Mouse (Mus musculus): ENCODE measurements at regions not wholly inside any gene's neighbourhood (a gene's known extent, or its start where the extent isn't known, plus 50 kb on each side); places are given as distances from the start of the nearest gene placed in this dataset.

- WGBS, result 51% methylated on average over 4 of the region's 4 CpGs
- DNase-seq (ENCODE audit: low spot score), result no peak
- Histone ChIP-seq H3K27me3 (ENCODE audit: insufficient read depth, poor library complexity, severe bottlenecking) (no peaks in the 10 kb centered on the region), H3K4me1 (no peaks in the 10 kb centered on the region), H3K9me3 (no peaks in the 10 kb centered on the region), H3K36me3 (no peaks in the 10 kb centered on the region), H3K4me3 (no peak overlapping the region), H3K27ac (no peak overlapping the region)
These were observed 147.8 kb upstream of the Prok2 start for GRCm38 (mm10) chr6:99874029-99874428.

GRCm38 (mm10) chr6:99866061-99866460 is 139.9 kb upstream of the Prok2 start:
- H3K27ac ChIP-seq, result no peak overlapping the region

GRCm38 (mm10) chr6:99864949-99865348 is 138.8 kb upstream of the Prok2 start:
- Histone ChIP-seq H3K9me3 (no peaks in the 10 kb centered on the region), H3K4me3 (no peak overlapping the region), H3K36me3 (no peaks in the 10 kb centered on the region), H3K27me3 (ENCODE audit: insufficient read depth, poor library complexity, severe bottlenecking) (peaks cover 36% of the 10 kb centered on the region), H3K4me1 (0 out of 2 replicates have a peak, but pooled peaks cover 4% of the 10 kb centered on the region), H3K27ac (no peak overlapping the region)
- DNase-seq (ENCODE audit: low spot score), result no peak
- WGBS, result 63% methylated on average over 3 of the region's 3 CpGs

More at GRCm38 (mm10) chr6:99866061-99866460, 139.9 kb upstream of the Prok2 start:
- H3K27me3 ChIP-seq (ENCODE audit: insufficient read depth, poor library complexity, severe bottlenecking), result peaks cover 26% of the 10 kb centered on the region
- H3K4me3 ChIP-seq, result no peak overlapping the region
- H3K4me1 ChIP-seq, result 0 out of 2 replicates have a peak, but pooled peaks cover 4% of the 10 kb centered on the region
- WGBS, result 64% methylated on average over 9 of the region's 9 CpGs
- DNase-seq (ENCODE audit: low spot score), result no peak
- H3K9me3 ChIP-seq, result no peaks in the 10 kb centered on the region
- no peaks in the 10 kb centered on the region for H3K36me3 ChIP-seq

GRCm38 (mm10) chr6:99863418-99863817 is 137.2 kb upstream of the Prok2 start:
- H3K27ac ChIP-seq, result no peak overlapping the region
- no peak for DNase-seq (ENCODE audit: low spot score)
- no peak overlapping the region for H3K4me3 ChIP-seq

GRCm38 (mm10) chr6:99857411-99857810 is 131.2 kb upstream of the Prok2 start:
- H3K36me3 ChIP-seq, result no peaks in the 10 kb centered on the region
- no peaks in the 10 kb centered on the region for H3K4me1 ChIP-seq
- H3K4me3 ChIP-seq, result no peak overlapping the region
- H3K9me3 ChIP-seq, result no peaks in the 10 kb centered on the region
- no peak for DNase-seq (ENCODE audit: low spot score)
- H3K27me3 ChIP-seq (ENCODE audit: insufficient read depth, poor library complexity, severe bottlenecking), result peaks cover 18% of the 10 kb centered on the region
- 77% methylated on average over 6 of the region's 6 CpGs for WGBS
- no peak overlapping the region for H3K27ac ChIP-seq

More at GRCm38 (mm10) chr6:99863418-99863817, 137.2 kb upstream of the Prok2 start:
- Histone ChIP-seq H3K27me3 (ENCODE audit: insufficient read depth, poor library complexity, severe bottlenecking) (peaks cover 36% of the 10 kb centered on the region), H3K9me3 (no peaks in the 10 kb centered on the region), H3K36me3 (no peaks in the 10 kb centered on the region), H3K4me1 (0 out of 2 replicates have a peak, but pooled peaks cover 4% of the 10 kb centered on the region)
- WGBS, result 72% methylated on average over 9 of the region's 9 CpGs

GRCm38 (mm10) chr6:99853716-99854115 is 127.5 kb upstream of the Prok2 start:
- Histone ChIP-seq H3K9me3 (no peaks in the 10 kb centered on the region), H3K4me3 (no peak overlapping the region), H3K27me3 (ENCODE audit: insufficient read depth, poor library complexity, severe bottlenecking) (0 out of 2 replicates have a peak, but pooled peaks cover 6% of the 10 kb centered on the region), H3K4me1 (no peaks in the 10 kb centered on the region), H3K36me3 (no peaks in the 10 kb centered on the region), H3K27ac (no peak overlapping the region)
- WGBS, result 53% methylated on average over 3 of the region's 3 CpGs
- DNase-seq (ENCODE audit: low spot score), result no peak

GRCm38 (mm10) chr6:99850706-99851105 is 124.5 kb upstream of the Prok2 start:
- no peak overlapping the region for H3K4me3 ChIP-seq
- H3K27ac ChIP-seq, result no peak overlapping the region
- no peaks in the 10 kb centered on the region for H3K9me3 ChIP-seq
- H3K4me1 ChIP-seq, result no peaks in the 10 kb centered on the region
- 72% methylated on average over 1 of the region's 1 CpGs for WGBS
- H3K36me3 ChIP-seq, result no peaks in the 10 kb centered on the region
- DNase-seq (ENCODE audit: low spot score), result no peak
- peaks cover 6% of the 10 kb centered on the region; the same call in 1 of the 2 replicates for H3K27me3 ChIP-seq (ENCODE audit: insufficient read depth, poor library complexity, severe bottlenecking)

- H3K27ac ChIP-seq, result no peak overlapping the region
- H3K4me1 ChIP-seq, result no peaks in the 10 kb centered on the region
- peaks cover 45% of the 10 kb centered on the region for H3K27me3 ChIP-seq (ENCODE audit: insufficient read depth, poor library complexity, severe bottlenecking)
- no peak overlapping the region for H3K4me3 ChIP-seq
- 70% methylated on average over 4 of the region's 4 CpGs for WGBS
- no peaks in the 10 kb centered on the region for H3K36me3 ChIP-seq
- H3K9me3 ChIP-seq, result no peaks in the 10 kb centered on the region
- no peak for DNase-seq (ENCODE audit: low spot score)
These were observed 119.3 kb upstream of the Prok2 start for GRCm38 (mm10) chr6:99845508-99845846.

- 40% methylated on average over 4 of the region's 4 CpGs for WGBS
- Histone ChIP-seq H3K27me3 (ENCODE audit: insufficient read depth, poor library complexity, severe bottlenecking) (peaks cover 46% of the 10 kb centered on the region), H3K4me3 (no peak overlapping the region), H3K36me3 (no peaks in the 10 kb centered on the region), H3K27ac (no peak overlapping the region), H3K4me1 (no peaks in the 10 kb centered on the region), H3K9me3 (no peaks in the 10 kb centered on the region)
- DNase-seq (ENCODE audit: low spot score), result no peak
These were observed 118.7 kb upstream of the Prok2 start for GRCm38 (mm10) chr6:99844775-99845507.

GRCm38 (mm10) chr6:99843507-99843906 is 117.3 kb upstream of the Prok2 start:
- Histone ChIP-seq H3K4me1 (no peaks in the 10 kb centered on the region), H3K36me3 (no peaks in the 10 kb centered on the region), H3K27me3 (ENCODE audit: insufficient read depth, poor library complexity, severe bottlenecking) (peaks cover 43% of the 10 kb centered on the region), H3K4me3 (no peak overlapping the region), H3K27ac (no peak overlapping the region), H3K9me3 (no peaks in the 10 kb centered on the region)
- no peak for DNase-seq (ENCODE audit: low spot score)
- 64% methylated on average over 3 of the region's 3 CpGs for WGBS

GRCm38 (mm10) chr6:99842723-99843122 is 116.5 kb upstream of the Prok2 start:
- Histone ChIP-seq H3K4me1 (no peaks in the 10 kb centered on the region), H3K4me3 (no peak overlapping the region), H3K36me3 (no peaks in the 10 kb centered on the region), H3K27me3 (ENCODE audit: insufficient read depth, poor library complexity, severe bottlenecking) (peaks cover 43% of the 10 kb centered on the region), H3K27ac (no peak overlapping the region), H3K9me3 (no peaks in the 10 kb centered on the region)
- no peak for DNase-seq (ENCODE audit: low spot score)

- H3K4me3 ChIP-seq, result no peak overlapping the region
- WGBS, result 87% methylated on average over 6 of the region's 6 CpGs
- no peaks in the 10 kb centered on the region for H3K36me3 ChIP-seq
- no peak for DNase-seq (ENCODE audit: low spot score)
- no peaks in the 10 kb centered on the region for H3K4me1 ChIP-seq
- H3K27me3 ChIP-seq (ENCODE audit: insufficient read depth, poor library complexity, severe bottlenecking), result peaks cover 43% of the 10 kb centered on the region
- H3K9me3 ChIP-seq, result no peaks in the 10 kb centered on the region
- H3K27ac ChIP-seq, result no peak overlapping the region
These were observed 114.6 kb upstream of the Prok2 start for GRCm38 (mm10) chr6:99840823-99841222.

GRCm38 (mm10) chr6:99833323-99833722 is 107.1 kb upstream of the Prok2 start:
- Histone ChIP-seq H3K27me3 (ENCODE audit: insufficient read depth, poor library complexity, severe bottlenecking) (peaks cover 4% of the 10 kb centered on the region; the same call in 1 of the 2 replicates), H3K4me1 (no peaks in the 10 kb centered on the region), H3K36me3 (no peaks in the 10 kb centered on the region), H3K9me3 (no peaks in the 10 kb centered on the region), H3K27ac (no peak overlapping the region), H3K4me3 (no peak overlapping the region)
- no peak for DNase-seq (ENCODE audit: low spot score)
- WGBS, result 55% methylated on average over 3 of the region's 3 CpGs

GRCm38 (mm10) chr6:99827625-99828024 is 101.4 kb upstream of the Prok2 start:
- no peaks in the 10 kb centered on the region for H3K27me3 ChIP-seq (ENCODE audit: insufficient read depth, poor library complexity, severe bottlenecking)
- WGBS, result 83% methylated on average over 5 of the region's 5 CpGs
- H3K4me1 ChIP-seq, result no peaks in the 10 kb centered on the region
- DNase-seq (ENCODE audit: low spot score), result no peak
- no peaks in the 10 kb centered on the region for H3K9me3 ChIP-seq
- H3K4me3 ChIP-seq, result no peak overlapping the region
- H3K27ac ChIP-seq, result no peak overlapping the region
- H3K36me3 ChIP-seq, result no peaks in the 10 kb centered on the region

All from heart, embryonic 10.5 days (tissue).